Mouse (Mus musculus) cortical plate, adult 2 months (tissue): ENCODE results near the gene Otop2.

Experiments used
- CTCF ChIP-seq: fragments of 200-500 bp; IDR thresholded peaks from 2 replicates; pipeline ENCODE4 v1.5.1; 2011; ENCODE audit warnings: mild to moderate bottlenecking, control low read depth, low read length; ENCODE audit not compliant: insufficient read depth; ENCODE audit errors: extremely low read depth
- POLR2A ChIP-seq: fragments of 200-500 bp; IDR thresholded peaks from 2 replicates; pipeline ENCODE4 v1.6.1; 2011; ENCODE audit warnings: mild to moderate bottlenecking, low read length, control low read depth; ENCODE audit not compliant: insufficient read depth; ENCODE audit errors: extremely low read depth

- TF ChIP-seq CTCF (no peak), POLR2A (no peak)
Measured at GRCm38 (mm10) chr11:115335223-115335622, 28.3 kb downstream of the Otop2 start.
